Mouse (Mus musculus) lung, embryonic 15.5 days (tissue): ENCODE data around the gene Slc29a3. TPM values are rescaled to one million over a fixed set of nuclear protein-coding genes. Genes with fewer than 3 reads are reported as not detected.
A peak's percentile ranks its signal among the peaks of the same experiment; 100 is the strongest.

ENCODE experiments used
- ATAC-seq: fragments of 200-750 bp; cut with Nextera tagmentation; 2 replicates; pipeline ENCODE4 v1.8.0; 2017; ENCODE audit warnings: moderate number of reproducible peaks, borderline replicate concordance; ENCODE audit not compliant: low FRiP score, low TSS enrichment; ENCODE audit errors: extremely low read depth
- H3K27ac ChIP-seq: fragments of 300-500 bp; sonication (generic); 2 replicates; pipeline ENCODE4 v1.5.1; 2015; ENCODE audit warnings: moderate library complexity, mild to moderate bottlenecking, inconsistent platforms
- H3K27me3 ChIP-seq: fragments of 300-500 bp; sonication (generic); 2 replicates; pipeline ENCODE4 v1.6.1; 2015; ENCODE audit warnings: inconsistent platforms
- H3K36me3 ChIP-seq: fragments of 300-500 bp; sonication (generic); 2 replicates; pipeline ENCODE4 v1.6.1; 2015; ENCODE audit warnings: inconsistent platforms
- H3K4me1 ChIP-seq: fragments of 300-500 bp; sonication (generic); 2 replicates; pipeline ENCODE4 v1.6.1; 2015; ENCODE audit warnings: inconsistent platforms
- H3K4me2 ChIP-seq: fragments of 300-500 bp; sonication (generic); 2 replicates; pipeline ENCODE4 v1.6.1; 2015; ENCODE audit warnings: inconsistent platforms, mild to moderate bottlenecking, moderate library complexity
- H3K4me3 ChIP-seq: fragments of 300-500 bp; sonication (generic); 2 replicates; pipeline ENCODE4 v1.5.1; 2015; ENCODE audit warnings: mild to moderate bottlenecking, inconsistent platforms
- H3K9ac ChIP-seq: fragments of 300-500 bp; sonication (generic); 2 replicates; pipeline ENCODE4 v1.6.1; 2015; ENCODE audit warnings: inconsistent platforms
- H3K9me3 ChIP-seq: fragments of 300-500 bp; sonication (generic); 2 replicates; pipeline ENCODE4 v1.6.1; 2016; ENCODE audit warnings: inconsistent platforms
- WGBS: fragments of 180-500 bp; shearing (Covaris S2); methylation state at CpG from one replicate; pipeline ENCODE4 v1.1.7; 2015; 5-methylcytosine and 5-hydroxymethylcytosine counted together
- polyA plus RNA-seq: library from polyadenylated mRNA; unstranded; fragments of >200 nt; fragmentation: Nextera tagmentation; extraction: Ambion mirVana; gene quantifications from 2 replicates; pipeline ENCODE4 v1.2.1, GENCODE M21; 2015

Slc29a3 gene
- polyA plus RNA-seq, 1 experiment from 2014 or later, result 13.3 TPM

GRCm38 (mm10) chr10:60792365-60792764 lies 39.8 kb upstream of the Slc29a3 start:
- H3K9ac ChIP-seq, result no peak overlapping the region
- H3K4me2 ChIP-seq, result 0 out of 2 replicates have a peak overlapping the region, but pooled peaks have one; percentile 13
- H3K27ac ChIP-seq, result peak overlapping the region; percentile 80
- WGBS, result 31% methylated on average over 10 of the region's 10 CpGs
- no peaks in the 10 kb centered on the region for H3K36me3 ChIP-seq
- H3K9me3 ChIP-seq, result no peaks in the 10 kb centered on the region
- peaks cover 16% of the 10 kb centered on the region; the same call in 1 of the 2 replicates for H3K4me1 ChIP-seq
- no peak overlapping the region for H3K4me3 ChIP-seq
- no peaks in the 10 kb centered on the region for H3K27me3 ChIP-seq
- 0 out of 2 replicates have a peak, but pooled peaks have one; percentile 12 for ATAC-seq

GRCm38 (mm10) chr10:60790912-60791311 lies 38.3 kb upstream of the Slc29a3 start:
- no peak overlapping the region for H3K4me2 ChIP-seq
- no peaks in the 10 kb centered on the region for H3K9me3 ChIP-seq
- no peak overlapping the region for H3K27ac ChIP-seq
- ATAC-seq, result no peak
- H3K36me3 ChIP-seq, result no peaks in the 10 kb centered on the region
- H3K4me3 ChIP-seq, result no peak overlapping the region
- H3K9ac ChIP-seq, result no peak overlapping the region
- H3K4me1 ChIP-seq, result peaks cover 16% of the 10 kb centered on the region; the same call in 1 of the 2 replicates
- H3K27me3 ChIP-seq, result no peaks in the 10 kb centered on the region
- 75% methylated on average over 6 of the region's 6 CpGs for WGBS

- H3K9ac ChIP-seq, result no peak overlapping the region
- H3K4me3 ChIP-seq, result no peak overlapping the region
- ATAC-seq, result no peak
- WGBS, result 74% methylated on average over 16 of the region's 16 CpGs
- no peaks in the 10 kb centered on the region for H3K36me3 ChIP-seq
- H3K27ac ChIP-seq, result no peak overlapping the region
- no peaks in the 10 kb centered on the region for H3K9me3 ChIP-seq
- 0 out of 2 replicates have a peak, but pooled peaks cover 4% of the 10 kb centered on the region for H3K4me1 ChIP-seq
- no peaks in the 10 kb centered on the region for H3K27me3 ChIP-seq
- H3K4me2 ChIP-seq, result no peak overlapping the region
These were observed 34.9 kb upstream of the Slc29a3 start for GRCm38 (mm10) chr10:60787303-60788074.

GRCm38 (mm10) chr10:60783608-60784007 lies 31.0 kb upstream of the Slc29a3 start:
- H3K4me1 ChIP-seq, result 0 out of 2 replicates have a peak, but pooled peaks cover 4% of the 10 kb centered on the region
- ATAC-seq, result no peak
- H3K9me3 ChIP-seq, result no peaks in the 10 kb centered on the region
- no peak overlapping the region for H3K4me3 ChIP-seq
- no peak overlapping the region for H3K4me2 ChIP-seq
- H3K36me3 ChIP-seq, result no peaks in the 10 kb centered on the region
- no peaks in the 10 kb centered on the region for H3K27me3 ChIP-seq
- WGBS, result 49% methylated on average over 2 of the region's 2 CpGs
- no peak overlapping the region for H3K9ac ChIP-seq
- no peak overlapping the region for H3K27ac ChIP-seq

- Histone ChIP-seq H3K9me3 (no peaks in the 10 kb centered on the region), H3K4me2 (peak overlapping the region; percentile 32), H3K27me3 (no peaks in the 10 kb centered on the region), H3K27ac (no peak overlapping the region), H3K4me3 (no peak overlapping the region), H3K4me1 (0 out of 2 replicates have a peak, but pooled peaks cover 4% of the 10 kb centered on the region), H3K36me3 (no peaks in the 10 kb centered on the region), H3K9ac (no peak overlapping the region)
- peak; percentile 32 for ATAC-seq
- 5% methylated on average over 9 of the region's 9 CpGs for WGBS
These were observed 27.0 kb upstream of the Slc29a3 start for GRCm38 (mm10) chr10:60779628-60780027.

GRCm38 (mm10) chr10:60778542-60778941 lies 25.9 kb upstream of the Slc29a3 start:
- H3K9ac ChIP-seq, result no peak overlapping the region
- ATAC-seq, result no peak

GRCm38 (mm10) chr10:60775473-60775872 lies 22.9 kb upstream of the Slc29a3 start:
- 74% methylated on average over 6 of the region's 6 CpGs for WGBS
- Histone ChIP-seq H3K9me3 (no peaks in the 10 kb centered on the region), H3K4me3 (no peak overlapping the region), H3K27ac (no peak overlapping the region), H3K9ac (no peak overlapping the region), H3K27me3 (no peaks in the 10 kb centered on the region), H3K4me1 (0 out of 2 replicates have a peak, but pooled peaks cover 4% of the 10 kb centered on the region), H3K36me3 (no peaks in the 10 kb centered on the region), H3K4me2 (no peak overlapping the region)
- no peak for ATAC-seq

More at GRCm38 (mm10) chr10:60778542-60778941, 25.9 kb upstream of the Slc29a3 start:
- H3K27ac ChIP-seq, result no peak overlapping the region
- H3K4me2 ChIP-seq, result no peak overlapping the region
- 66% methylated on average over 12 of the region's 12 CpGs for WGBS
- no peaks in the 10 kb centered on the region for H3K36me3 ChIP-seq
- no peaks in the 10 kb centered on the region for H3K9me3 ChIP-seq
- no peak overlapping the region for H3K4me3 ChIP-seq
- no peaks in the 10 kb centered on the region for H3K27me3 ChIP-seq
- 0 out of 2 replicates have a peak, but pooled peaks cover 4% of the 10 kb centered on the region for H3K4me1 ChIP-seq

GRCm38 (mm10) chr10:60774616-60775015 lies 22.0 kb upstream of the Slc29a3 start:
- no peaks in the 10 kb centered on the region for H3K4me1 ChIP-seq
- H3K4me2 ChIP-seq, result no peak overlapping the region
- no peaks in the 10 kb centered on the region for H3K27me3 ChIP-seq
- H3K27ac ChIP-seq, result no peak overlapping the region
- no peak overlapping the region for H3K9ac ChIP-seq
- H3K36me3 ChIP-seq, result no peaks in the 10 kb centered on the region
- H3K4me3 ChIP-seq, result no peak overlapping the region
- WGBS, result 96% methylated on average over 13 of the region's 13 CpGs
- no peaks in the 10 kb centered on the region for H3K9me3 ChIP-seq
- ATAC-seq, result no peak

GRCm38 (mm10) chr10:60770855-60771254 lies 18.3 kb upstream of the Slc29a3 start:
- ATAC-seq, result no peak
- Histone ChIP-seq H3K9me3 (no peaks in the 10 kb centered on the region), H3K4me1 (no peaks in the 10 kb centered on the region), H3K27ac (no peak overlapping the region), H3K9ac (no peak overlapping the region), H3K4me3 (no peak overlapping the region), H3K4me2 (no peak overlapping the region), H3K27me3 (no peaks in the 10 kb centered on the region), H3K36me3 (peaks cover 5% of the 10 kb centered on the region; the same call in 1 of the 2 replicates)
- WGBS, result 57% methylated on average over 4 of the region's 4 CpGs

GRCm38 (mm10) chr10:60768614-60769013 lies 16.0 kb upstream of the Slc29a3 start:
- 81% methylated on average over 7 of the region's 7 CpGs for WGBS
- no peak overlapping the region for H3K4me3 ChIP-seq
- no peak overlapping the region for H3K27ac ChIP-seq
- no peak for ATAC-seq
- H3K4me2 ChIP-seq, result no peak overlapping the region
- peaks cover 5% of the 10 kb centered on the region; the same call in 1 of the 2 replicates for H3K36me3 ChIP-seq
- no peaks in the 10 kb centered on the region for H3K4me1 ChIP-seq
- H3K27me3 ChIP-seq, result no peaks in the 10 kb centered on the region
- no peaks in the 10 kb centered on the region for H3K9me3 ChIP-seq
- no peak overlapping the region for H3K9ac ChIP-seq

- no peaks in the 10 kb centered on the region for H3K9me3 ChIP-seq
- H3K36me3 ChIP-seq, result peaks cover 5% of the 10 kb centered on the region; the same call in 1 of the 2 replicates
These were observed 14.8 kb upstream of the Slc29a3 start for GRCm38 (mm10) chr10:60767400-60767799.

GRCm38 (mm10) chr10:60762126-60762525 lies 9.5 kb upstream of the Slc29a3 start:
- Histone ChIP-seq H3K9me3 (no peaks in the 10 kb centered on the region), H3K27ac (no peak overlapping the region), H3K36me3 (peaks cover 5% of the 10 kb centered on the region; the same call in 1 of the 2 replicates), H3K4me1 (no peaks in the 10 kb centered on the region), H3K4me3 (no peak overlapping the region), H3K9ac (no peak overlapping the region), H3K27me3 (no peaks in the 10 kb centered on the region), H3K4me2 (no peak overlapping the region)
- no peak for ATAC-seq
- 69% methylated on average over 1 of the region's 1 CpGs for WGBS

More at GRCm38 (mm10) chr10:60767400-60767799, 14.8 kb upstream of the Slc29a3 start:
- Histone ChIP-seq H3K9ac (no peak overlapping the region), H3K27ac (no peak overlapping the region), H3K4me1 (no peaks in the 10 kb centered on the region), H3K27me3 (no peaks in the 10 kb centered on the region), H3K4me2 (no peak overlapping the region), H3K4me3 (no peak overlapping the region)
- 75% methylated on average over 7 of the region's 7 CpGs for WGBS
- no peak for ATAC-seq
